Mouse (Mus musculus): ENCODE results near the gene Cdh5. TPM values are rescaled to one million over a fixed set of nuclear protein-coding genes. Genes with fewer than 3 reads are reported as not detected.
A peak's percentile ranks its signal among the peaks of the same experiment; 100 is the strongest.

Gene Cdh5
- polyA plus RNA-seq, 1 experiment from 2014 or later, result 36.8 TPM

- no peaks in the 10 kb centered on the region for H3K4me1 ChIP-seq (ENCODE audit: control insufficient read depth, insufficient read depth, low read length)
- WGBS, result 3% methylated on average over 46 of the region's 87 CpGs
- no peaks in the 10 kb centered on the region for H3K36me3 ChIP-seq (ENCODE audit: control insufficient read depth, insufficient read depth, low read length)
- ATAC-seq (ENCODE audit: low FRiP score, low TSS enrichment), result peak; percentile 89
- H3K4me3 ChIP-seq (ENCODE audit: low read length), result peak within 1 kb of the TSS; percentile 69
- peak within 1 kb of the TSS; percentile 71 for H3K9ac ChIP-seq (ENCODE audit: low read depth, low read length)
- peak within 1 kb of the TSS; percentile 98 for H3K4me2 ChIP-seq (replicated peaks; ENCODE audit: low read depth, low read length)
- no peak within 1 kb of the TSS for H3K27ac ChIP-seq (ENCODE audit: low read depth, low read length)
- peaks cover 39% of the 10 kb centered on the region for H3K27me3 ChIP-seq (ENCODE audit: control insufficient read depth, insufficient read depth, low read length)
- no peaks in the 10 kb centered on the region for H3K9me3 ChIP-seq (ENCODE audit: control insufficient read depth, low read length)
Measured at GRCm38 (mm10) chr8:104170118-104171049, 69.0 kb downstream of the Cdh5 start, which contains the start of gene Bean1. Gene Bean1 (plus strand): TSS chr8:104170442.

GRCm38 (mm10) chr8:104171050-104171620 is 69.7 kb downstream of the Cdh5 start:
- peak; percentile 11; the same call in 1 of the 2 replicates for ATAC-seq (ENCODE audit: low FRiP score, low TSS enrichment)

DNA sequence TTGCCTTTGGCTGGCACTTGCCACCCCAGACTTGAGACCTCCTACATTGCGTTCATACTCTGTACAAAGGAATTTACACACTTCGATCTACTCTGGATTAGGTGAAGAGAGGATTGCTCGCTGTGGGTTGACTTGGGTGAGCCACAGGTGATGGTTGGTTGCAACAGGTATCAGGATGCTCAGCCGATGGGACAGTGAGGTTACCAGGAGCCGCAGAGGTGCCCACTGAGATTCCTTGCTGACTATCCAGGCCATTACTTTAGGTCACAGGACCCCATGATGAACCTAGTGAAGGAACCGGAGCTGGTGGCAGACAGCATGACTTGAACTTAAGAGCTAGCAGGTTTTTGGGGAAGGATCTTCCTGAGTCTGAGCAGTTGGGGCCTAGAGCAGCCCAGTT is 71.0 kb downstream of the Cdh5 start:
- no peaks in the 10 kb centered on the region for H3K36me3 ChIP-seq (ENCODE audit: control insufficient read depth, insufficient read depth, low read length)
- no peak overlapping the region for H3K9ac ChIP-seq (ENCODE audit: low read depth, low read length)
- H3K4me2 ChIP-seq (replicated peaks; ENCODE audit: low read depth, low read length), result no peak overlapping the region
- 88% methylated on average over 6 of the region's 6 CpGs for WGBS
- no peak overlapping the region for H3K27ac ChIP-seq (ENCODE audit: low read depth, low read length)
- no peaks in the 10 kb centered on the region for H3K9me3 ChIP-seq (ENCODE audit: control insufficient read depth, low read length)
- no peaks in the 10 kb centered on the region for H3K4me1 ChIP-seq (ENCODE audit: control insufficient read depth, insufficient read depth, low read length)
- H3K4me3 ChIP-seq (ENCODE audit: low read length), result no peak overlapping the region
- H3K27me3 ChIP-seq (ENCODE audit: control insufficient read depth, insufficient read depth, low read length), result peaks cover 39% of the 10 kb centered on the region
- ATAC-seq (ENCODE audit: low FRiP score, low TSS enrichment), result no peak

More at GRCm38 (mm10) chr8:104171050-104171620, 69.7 kb downstream of the Cdh5 start:
- no peak overlapping the region for H3K27ac ChIP-seq (ENCODE audit: low read depth, low read length)
- peak overlapping the region; percentile 71 for H3K9ac ChIP-seq (ENCODE audit: low read depth, low read length)
- H3K4me2 ChIP-seq (replicated peaks; ENCODE audit: low read depth, low read length), result peak overlapping the region; percentile 98
- peaks cover 39% of the 10 kb centered on the region for H3K27me3 ChIP-seq (ENCODE audit: control insufficient read depth, insufficient read depth, low read length)
- H3K36me3 ChIP-seq (ENCODE audit: control insufficient read depth, insufficient read depth, low read length), result no peaks in the 10 kb centered on the region
- peak overlapping the region; percentile 69 for H3K4me3 ChIP-seq (ENCODE audit: low read length)
- H3K9me3 ChIP-seq (ENCODE audit: control insufficient read depth, low read length), result no peaks in the 10 kb centered on the region
- no peaks in the 10 kb centered on the region for H3K4me1 ChIP-seq (ENCODE audit: control insufficient read depth, insufficient read depth, low read length)
- WGBS, result 4% methylated on average over 29 of the region's 32 CpGs

- peaks cover 24% of the 10 kb centered on the region for H3K27me3 ChIP-seq (ENCODE audit: control insufficient read depth, insufficient read depth, low read length)
- no peaks in the 10 kb centered on the region for H3K36me3 ChIP-seq (ENCODE audit: control insufficient read depth, insufficient read depth, low read length)
- H3K9me3 ChIP-seq (ENCODE audit: control insufficient read depth, low read length), result no peaks in the 10 kb centered on the region
- no peaks in the 10 kb centered on the region for H3K4me1 ChIP-seq (ENCODE audit: control insufficient read depth, insufficient read depth, low read length)
- H3K27ac ChIP-seq (ENCODE audit: low read depth, low read length), result no peak overlapping the region
- no peak overlapping the region for H3K4me2 ChIP-seq (replicated peaks; ENCODE audit: low read depth, low read length)
- 72% methylated on average over 8 of the region's 8 CpGs for WGBS
- no peak overlapping the region for H3K9ac ChIP-seq (ENCODE audit: low read depth, low read length)
- no peak for ATAC-seq (ENCODE audit: low FRiP score, low TSS enrichment)
- H3K4me3 ChIP-seq (ENCODE audit: low read length), result no peak overlapping the region
Measured at GRCm38 (mm10) chr8:104175848-104176527, 74.6 kb downstream of the Cdh5 start.

DNA sequence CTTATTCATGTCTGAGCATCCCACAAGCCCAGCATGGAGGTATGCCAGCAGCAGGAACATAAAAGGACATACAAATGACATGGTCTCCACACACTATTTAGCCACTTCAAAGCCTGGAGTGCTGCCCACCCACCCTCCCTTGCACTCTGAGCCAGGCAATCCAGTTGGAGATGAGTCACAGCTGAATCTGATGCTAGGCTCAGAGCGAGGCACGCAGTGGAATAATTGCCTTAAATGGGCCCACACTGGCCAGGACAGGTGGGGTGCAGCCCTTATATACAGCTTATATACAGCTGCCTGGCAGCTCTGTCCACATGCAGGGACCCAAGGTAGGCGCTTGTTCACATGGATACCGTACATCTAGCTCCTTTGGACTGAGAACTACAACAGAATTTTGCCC is 75.6 kb downstream of the Cdh5 start:
- ATAC-seq (ENCODE audit: low FRiP score, low TSS enrichment), result peak; percentile 41
- no peaks in the 10 kb centered on the region for H3K9me3 ChIP-seq (ENCODE audit: control insufficient read depth, low read length)
- no peak overlapping the region for H3K27ac ChIP-seq (ENCODE audit: low read depth, low read length)
- no peak overlapping the region for H3K9ac ChIP-seq (ENCODE audit: low read depth, low read length)
- H3K4me2 ChIP-seq (replicated peaks; ENCODE audit: low read depth, low read length), result no peak overlapping the region
- no peaks in the 10 kb centered on the region for H3K36me3 ChIP-seq (ENCODE audit: control insufficient read depth, insufficient read depth, low read length)
- 54% methylated on average over 4 of the region's 4 CpGs for WGBS
- H3K4me1 ChIP-seq (ENCODE audit: control insufficient read depth, insufficient read depth, low read length), result no peaks in the 10 kb centered on the region
- no peak overlapping the region for H3K4me3 ChIP-seq (ENCODE audit: low read length)
- peaks cover 13% of the 10 kb centered on the region for H3K27me3 ChIP-seq (ENCODE audit: control insufficient read depth, insufficient read depth, low read length)

DNA sequence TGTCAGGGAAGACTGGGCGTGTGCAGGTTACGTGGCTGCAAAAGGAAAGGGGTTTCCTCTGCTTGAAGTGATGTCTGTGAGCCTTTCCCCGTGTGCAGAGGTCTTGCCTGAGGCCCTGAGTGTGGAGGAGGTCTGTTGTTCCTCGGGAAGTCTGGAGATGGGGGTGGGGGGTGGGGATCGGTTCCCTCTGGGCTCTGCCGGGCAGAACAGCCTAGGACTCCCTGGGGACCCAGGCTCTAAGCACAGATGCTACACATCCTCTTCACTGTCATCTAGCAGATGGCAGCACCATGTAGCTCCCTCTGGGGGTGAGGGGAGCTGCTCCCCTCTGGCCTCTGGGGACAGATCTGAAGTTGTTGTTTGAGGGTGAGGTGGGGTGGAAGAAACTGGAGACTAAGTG is 83.5 kb downstream of the Cdh5 start:
- peak; percentile 58 for ATAC-seq (ENCODE audit: low FRiP score, low TSS enrichment)

GRCm38 (mm10) chr8:104186827-104187226 is 85.4 kb downstream of the Cdh5 start:
- Histone ChIP-seq H3K9me3 (ENCODE audit: control insufficient read depth, low read length) (no peaks in the 10 kb centered on the region), H3K4me2 (replicated peaks; ENCODE audit: low read depth, low read length) (no peak overlapping the region), H3K4me3 (ENCODE audit: low read length) (no peak overlapping the region), H3K9ac (ENCODE audit: low read depth, low read length) (no peak overlapping the region), H3K27ac (ENCODE audit: low read depth, low read length) (no peak overlapping the region), H3K36me3 (ENCODE audit: control insufficient read depth, insufficient read depth, low read length) (no peaks in the 10 kb centered on the region), H3K4me1 (ENCODE audit: control insufficient read depth, insufficient read depth, low read length) (peaks cover 11% of the 10 kb centered on the region), H3K27me3 (ENCODE audit: control insufficient read depth, insufficient read depth, low read length) (peaks cover 3% of the 10 kb centered on the region; the same call in 1 of the 2 replicates)
- WGBS, result 90% methylated on average over 4 of the region's 4 CpGs
- ATAC-seq (ENCODE audit: low FRiP score, low TSS enrichment), result no peak

More for the DNA sequence above, 83.5 kb downstream of the Cdh5 start:
- Histone ChIP-seq H3K4me1 (ENCODE audit: control insufficient read depth, insufficient read depth, low read length) (0 out of 2 replicates have a peak, but pooled peaks cover 4% of the 10 kb centered on the region), H3K9ac (ENCODE audit: low read depth, low read length) (no peak overlapping the region), H3K27me3 (ENCODE audit: control insufficient read depth, insufficient read depth, low read length) (peaks cover 3% of the 10 kb centered on the region; the same call in 1 of the 2 replicates), H3K9me3 (ENCODE audit: control insufficient read depth, low read length) (no peaks in the 10 kb centered on the region), H3K4me2 (replicated peaks; ENCODE audit: low read depth, low read length) (no peak overlapping the region), H3K36me3 (ENCODE audit: control insufficient read depth, insufficient read depth, low read length) (no peaks in the 10 kb centered on the region), H3K4me3 (ENCODE audit: low read length) (no peak overlapping the region), H3K27ac (ENCODE audit: low read depth, low read length) (no peak overlapping the region)
- WGBS, result 13% methylated on average over 6 of the region's 6 CpGs

DNA sequence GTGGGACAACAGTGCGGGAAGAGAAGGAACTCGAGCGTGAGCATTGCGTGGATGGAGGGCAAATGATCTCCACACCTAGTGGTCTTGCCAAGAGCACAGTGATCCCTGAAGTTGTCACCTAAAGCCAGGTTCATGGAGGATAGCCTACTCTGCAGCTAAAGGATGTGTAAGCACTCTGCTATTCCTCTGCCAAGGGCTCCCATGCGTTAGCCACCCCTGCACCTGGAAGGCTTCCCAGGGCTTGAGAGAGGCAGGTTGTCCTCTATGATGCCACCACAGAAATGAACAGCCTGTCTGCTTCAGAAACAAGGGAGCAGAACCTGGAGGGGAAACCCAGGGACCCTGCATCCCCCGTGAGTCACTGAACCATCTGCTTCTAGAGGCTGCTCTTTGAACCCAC is 86.2 kb downstream of the Cdh5 start:
- Histone ChIP-seq H3K4me1 (ENCODE audit: control insufficient read depth, insufficient read depth, low read length) (peaks cover 14% of the 10 kb centered on the region), H3K4me2 (replicated peaks; ENCODE audit: low read depth, low read length) (no peak overlapping the region), H3K9me3 (ENCODE audit: control insufficient read depth, low read length) (no peaks in the 10 kb centered on the region), H3K36me3 (ENCODE audit: control insufficient read depth, insufficient read depth, low read length) (no peaks in the 10 kb centered on the region), H3K27me3 (ENCODE audit: control insufficient read depth, insufficient read depth, low read length) (peaks cover 3% of the 10 kb centered on the region; the same call in 1 of the 2 replicates), H3K9ac (ENCODE audit: low read depth, low read length) (no peak overlapping the region), H3K4me3 (ENCODE audit: low read length) (no peak overlapping the region), H3K27ac (ENCODE audit: low read depth, low read length) (no peak overlapping the region)
- 72% methylated on average over 6 of the region's 6 CpGs for WGBS
- ATAC-seq (ENCODE audit: low FRiP score, low TSS enrichment), result no peak
